Mouse (Mus musculus) left cerebral cortex, postnatal 25 days (tissue): ENCODE results near the gene Gspt1. TPM values are rescaled to one million over a fixed set of nuclear protein-coding genes. Genes with fewer than 3 reads are reported as not detected.
A peak's percentile ranks its signal among the peaks of the same experiment; 100 is the strongest.
"Not testable (repeated sequence)": the region's sequence is repeated elsewhere in the genome, so short reads cannot be mapped to it uniquely, and the experiment has no call there.

ENCODE experiments used
- DNase-seq, 2 experiments: peaks; one replicate each; pipeline ENCODE4 v3.0.0; 2022; ENCODE audit warnings: low spot score in 2 of 2, mixed read lengths in 1 of 2
- intact Hi-C: fragments of 180-260 bp; cut with DNase I; formaldehyde crosslinking; loops from one replicate; pipeline ENCODE4 v1.15.1; 2025
- total RNA-seq, 2 experiments: library from RNA; stranded (reverse); gene quantifications; 2 replicates each; pipeline ENCODE4 v1.2.3; 2021

The Gspt1 gene
- 10 to 100 TPM; 84.4 to 88.1 TPM for total RNA-seq

- peak; percentile 99 to 100 for DNase-seq
- intact Hi-C loops: loop anchor here (1.0 to 5.0 kb wide), 4 partner anchors 51 to 163 kb away; partner anchors contain the start of genes Rsl1d1, Snx29 and Zc3h7a
Measured at GRCm38 (mm10) chr16:11253898-11254722, at the start of gene Gspt1. TSS of gene Gspt1 (minus strand) at chr16:11254325.

- no peak for DNase-seq
- intact Hi-C loops: no loop called here
Measured at GRCm38 (mm10) chr16:11303741-11304140, 49.6 kb upstream of the Gspt1 start.

- intact Hi-C loops: not testable (repeated sequence)
- DNase-seq: peak in 1 of 2 experiments; percentile 29
Measured at GRCm38 (mm10) chr16:11297700-11298099, 43.6 kb upstream of the Gspt1 start.

- DNase-seq, intact Hi-C loops: not testable (repeated sequence)
Measured at GRCm38 (mm10) chr16:11295583-11295982, 41.5 kb upstream of the Gspt1 start.

GRCm38 (mm10) chr16:11288873-11289272 is 34.7 kb upstream of the Gspt1 start:
- DNase-seq, intact Hi-C loops: not testable (repeated sequence)

GRCm38 (mm10) chr16:11285949-11286348 is 31.8 kb upstream of the Gspt1 start:
- intact Hi-C loops: no loop called here
- no peak for DNase-seq

- no peak for DNase-seq
- intact Hi-C loops: no loop called here
Measured at GRCm38 (mm10) chr16:11284881-11285280, 30.8 kb upstream of the Gspt1 start.

- intact Hi-C loops: no loop called here
- peak; percentile 10 to 61 for DNase-seq
Measured at GRCm38 (mm10) chr16:11282655-11283232, 28.6 kb upstream of the Gspt1 start.

GRCm38 (mm10) chr16:11278778-11279177 is 24.7 kb upstream of the Gspt1 start:
- DNase-seq: no peak
- intact Hi-C loops: no loop called here

GRCm38 (mm10) chr16:11276888-11277287 is 22.8 kb upstream of the Gspt1 start:
- intact Hi-C loops: no loop called here

GRCm38 (mm10) chr16:11271073-11271472 is 16.9 kb upstream of the Gspt1 start:
- DNase-seq: no peak
- intact Hi-C loops: no loop called here

More at GRCm38 (mm10) chr16:11276888-11277287, 22.8 kb upstream of the Gspt1 start:
- no peak for DNase-seq

GRCm38 (mm10) chr16:11270642-11271041 is 16.5 kb upstream of the Gspt1 start:
- intact Hi-C loops: no loop called here
- DNase-seq: peak; percentile 6 to 44

- intact Hi-C loops: no loop called here
- DNase-seq: no peak
Measured at GRCm38 (mm10) chr16:11269808-11270207, 15.7 kb upstream of the Gspt1 start.

- intact Hi-C loops: no loop called here
- DNase-seq: no peak
Measured at GRCm38 (mm10) chr16:11266556-11266955, 12.4 kb upstream of the Gspt1 start.

- no peak for DNase-seq
- intact Hi-C loops: no loop called here
Measured at GRCm38 (mm10) chr16:11263266-11263665, 9.1 kb upstream of the Gspt1 start.

GRCm38 (mm10) chr16:11254723-11255164 is 619 bp upstream of the Gspt1 start:
- intact Hi-C loops: loop anchor here (1.0 to 5.0 kb wide), 4 partner anchors 52 to 163 kb away; partner anchors contain the start of genes Rsl1d1, Snx29 and Zc3h7a
- no peak for DNase-seq

- intact Hi-C loops: loop anchor here (5.0 kb wide), 1 partner anchor 164 kb away; no protein-coding TSS in a partner anchor
- peak; percentile 20 to 38 for DNase-seq
Measured at GRCm38 (mm10) chr16:11253065-11253831, 877 bp downstream of the Gspt1 start.

GRCm38 (mm10) chr16:11247791-11248190 is 6.3 kb downstream of the Gspt1 start:
- no peak for DNase-seq
- intact Hi-C loops: loop anchor here (2.0 kb wide), 1 partner anchor 45 kb away; the partner anchor contains the start of gene Rsl1d1

- intact Hi-C loops: loop anchor here (2.0 kb wide), 1 partner anchor 43 kb away; the partner anchor contains the start of gene Rsl1d1
- no peak for DNase-seq
Measured at GRCm38 (mm10) chr16:11245767-11246166, 8.4 kb downstream of the Gspt1 start.

- intact Hi-C loops: no loop called here
Measured at GRCm38 (mm10) chr16:11242401-11242800, 11.7 kb downstream of the Gspt1 start.

More at GRCm38 (mm10) chr16:11242401-11242800, 11.7 kb downstream of the Gspt1 start:
- DNase-seq: no peak
